Mouse (Mus musculus) heart, adult 2 months (tissue): ENCODE data around the gene Atic. TPM values are rescaled to one million over a fixed set of nuclear protein-coding genes. Genes with fewer than 3 reads are reported as not detected.

Source experiments
- DNase-seq, 2 experiments: peaks; one replicate each; pipeline ENCODE4 v3.0.0; 2021
- H3K27ac ChIP-seq: fragments of 200-600 bp; 2 replicates; pipeline ENCODE4 v1.8.1; 2022
- H3K27me3 ChIP-seq: fragments of 200-500 bp; 2 replicates; pipeline ENCODE4 v1.6.1; 2012; ENCODE audit warnings: mild to moderate bottlenecking, low read length, inconsistent platforms, mixed read lengths; ENCODE audit not compliant: control insufficient read depth, insufficient read depth
- H3K36me3 ChIP-seq: fragments of 200-500 bp; 2 replicates; pipeline ENCODE4 v1.6.1; 2012; ENCODE audit warnings: low read length, inconsistent platforms; ENCODE audit not compliant: control insufficient read depth, insufficient read depth
- H3K4me1 ChIP-seq: fragments of 200-500 bp; 2 replicates; pipeline ENCODE4 v1.6.1; 2011; ENCODE audit warnings: low read length; ENCODE audit not compliant: control insufficient read depth, insufficient read depth
- H3K4me3 ChIP-seq: fragments of 200-600 bp; 2 replicates; pipeline ENCODE4 v1.8.1; 2022
- H3K79me2 ChIP-seq: fragments of 200-500 bp; replicated peaks from 2 replicates; pipeline ENCODE4 v1.6.1; 2012; ENCODE audit warnings: mild to moderate bottlenecking, inconsistent platforms, low read length, moderate library complexity, mixed read lengths; ENCODE audit not compliant: control insufficient read depth, insufficient read depth
- H3K9ac ChIP-seq: fragments of 200-500 bp; 2 replicates; pipeline ENCODE4 v1.6.1; 2012; ENCODE audit warnings: low read depth, mild to moderate bottlenecking, control low read depth, inconsistent platforms, low read length, mixed read lengths
- CTCF ChIP-seq: fragments of 200-600 bp; IDR thresholded peaks from 2 replicates; pipeline ENCODE4 v1.8.1; 2022; ENCODE audit warnings: antibody characterized with exemption, mild to moderate bottlenecking, moderate library complexity
- EP300 ChIP-seq: fragments of 200-500 bp; IDR thresholded peaks from 2 replicates; pipeline ENCODE4 v1.6.1; 2011; ENCODE audit warnings: low read depth, low read length, control low read depth; ENCODE audit not compliant: insufficient read depth
- POLR2A ChIP-seq: fragments of 200-500 bp; IDR thresholded peaks from 2 replicates; pipeline ENCODE4 v1.6.1; 2011; ENCODE audit warnings: mild to moderate bottlenecking, low read depth, low read length, control low read depth; ENCODE audit not compliant: insufficient read depth
- WGBS: fragments of 180-500 bp; shearing (Covaris S2); methylation state at CpG from one replicate; pipeline ENCODE4 v1.1.7; 2018; 5-methylcytosine and 5-hydroxymethylcytosine counted together
- intact Hi-C: fragments of 180-260 bp; cut with DNase I; formaldehyde crosslinking; loops from one replicate; pipeline ENCODE4 v1.15.1; 2025
- polyA plus RNA-seq: library from polyadenylated mRNA; depleted of rRNA; stranded (reverse); fragments of >200 nt; gene quantifications from 2 replicates; pipeline ENCODE4 v1.2.3, GENCODE M21; 2012; rRNA removed
- total RNA-seq, 2 experiments: library from RNA; stranded (reverse); gene quantifications; 2 replicates each; pipeline ENCODE4 v1.2.3; 2021

Atic gene
- total and polyA plus RNA-seq, 3 experiments = 15.3 to 23.3 (median 21.5) TPM

GRCm38 (mm10) chr1:71614545-71615246 lies 57.7 kb downstream of the Atic start:
- Histone ChIP-seq H3K4me3 (no peak overlapping the region), H3K36me3 (no peaks in the 10 kb centered on the region), H3K27me3 (no peaks in the 10 kb centered on the region), H3K27ac (no peak overlapping the region), H3K4me1 (no peaks in the 10 kb centered on the region), H3K79me2 (no peaks in the 10 kb centered on the region), H3K9ac (no peak overlapping the region)
- 77% methylated on average over 8 of the region's 8 CpGs for WGBS
- intact Hi-C loops = no loop called here
- DNase-seq = no peak
- TF ChIP-seq POLR2A = no peak
- TF ChIP-seq CTCF = no peak
- no peak for TF ChIP-seq EP300

- H3K4me1 ChIP-seq = no peaks in the 10 kb centered on the region
- H3K9ac ChIP-seq = no peak overlapping the region
- no peak overlapping the region for H3K27ac ChIP-seq
- TF ChIP-seq POLR2A (no peak), EP300 (no peak), CTCF (no peak)
- H3K79me2 ChIP-seq = no peaks in the 10 kb centered on the region
- no peak for DNase-seq
- 93% methylated on average over 2 of the region's 2 CpGs for WGBS
- intact Hi-C loops = no loop called here
- H3K27me3 ChIP-seq = no peaks in the 10 kb centered on the region
- H3K36me3 ChIP-seq = no peaks in the 10 kb centered on the region
- H3K4me3 ChIP-seq = no peak overlapping the region
Measured at GRCm38 (mm10) chr1:71621526-71621925, 64.6 kb downstream of the Atic start.

- no peak for TF ChIP-seq POLR2A
- TF ChIP-seq CTCF = no peak
- TF ChIP-seq EP300 = no peak
- DNase-seq = no peak
- H3K27me3 ChIP-seq = no peaks in the 10 kb centered on the region
- H3K9ac ChIP-seq = no peak overlapping the region
- H3K27ac ChIP-seq = no peak overlapping the region
- H3K4me1 ChIP-seq = no peaks in the 10 kb centered on the region
- no peaks in the 10 kb centered on the region for H3K79me2 ChIP-seq
- no peaks in the 10 kb centered on the region for H3K36me3 ChIP-seq
- intact Hi-C loops = no loop called here
- 91% methylated on average over 6 of the region's 6 CpGs for WGBS
- no peak overlapping the region for H3K4me3 ChIP-seq
Measured at GRCm38 (mm10) chr1:71623625-71624024, 66.7 kb downstream of the Atic start.

Other genes starting within 250 kb of the Atic start
- gene Abca12, start 142.2 kb upstream of the Atic start, total RNA-seq = 1 to 10 TPM; 3.2 to 5.2 TPM
- 0.68 and 1.8 TPM in 2 replicates for gene Abca12, start 142.2 kb upstream of the Atic start, polyA plus RNA-seq
- gene Fn1, start 96.0 kb downstream of the Atic start, total RNA-seq = 10 to 100 TPM; 58.2 to 95.9 TPM
- 40.5 and 50.6 TPM in 2 replicates for gene Fn1, start 96.0 kb downstream of the Atic start, polyA plus RNA-seq